Mouse (Mus musculus): ENCODE data around the gene Alg13. TPM values are rescaled to one million over a fixed set of nuclear protein-coding genes. Genes with fewer than 3 reads are reported as not detected.

Gene Alg13
- 8.0 and 8.5 TPM in 2 replicates for polyA plus RNA-seq (2015; fragmentation: Nextera tagmentation; extraction: Ambion mirVana)

- no peaks in the 10 kb centered on the region for H3K36me3 ChIP-seq (ENCODE audit: control insufficient read depth, insufficient read depth)
- peak; percentile 94 for ATAC-seq
- H3K9ac ChIP-seq (ENCODE audit: low read depth, low read length): peak within 1 kb of the TSS; percentile 65
- no peaks in the 10 kb centered on the region for H3K4me1 ChIP-seq (replicated peaks; ENCODE audit: control insufficient read depth, insufficient read depth, low read length)
- no peaks in the 10 kb centered on the region for H3K9me3 ChIP-seq (ENCODE audit: control insufficient read depth)
- peak within 1 kb of the TSS; percentile 35; the same call in 1 of the 2 replicates for H3K27ac ChIP-seq (ENCODE audit: low read depth, low read length)
- peak within 1 kb of the TSS; percentile 61 for H3K4me3 ChIP-seq (ENCODE audit: low read depth, low read length)
- WGBS: 19% methylated on average over 47 of the region's 47 CpGs
- TF ChIP-seq CTCF (IDR thresholded peaks at IDR 0.05; ENCODE audit: low read depth): no peak
- peak within 1 kb of the TSS; percentile 82 for H3K4me2 ChIP-seq (replicated peaks; ENCODE audit: low read depth)
- H3K27me3 ChIP-seq (replicated peaks; ENCODE audit: control insufficient read depth, insufficient read depth, low read length): no peaks in the 10 kb centered on the region
Observed at GRCm38 (mm10) chrX:144317548-144318163, at the start of gene Alg13. Alg13 (plus strand) TSS chrX:144317804.

DNA sequence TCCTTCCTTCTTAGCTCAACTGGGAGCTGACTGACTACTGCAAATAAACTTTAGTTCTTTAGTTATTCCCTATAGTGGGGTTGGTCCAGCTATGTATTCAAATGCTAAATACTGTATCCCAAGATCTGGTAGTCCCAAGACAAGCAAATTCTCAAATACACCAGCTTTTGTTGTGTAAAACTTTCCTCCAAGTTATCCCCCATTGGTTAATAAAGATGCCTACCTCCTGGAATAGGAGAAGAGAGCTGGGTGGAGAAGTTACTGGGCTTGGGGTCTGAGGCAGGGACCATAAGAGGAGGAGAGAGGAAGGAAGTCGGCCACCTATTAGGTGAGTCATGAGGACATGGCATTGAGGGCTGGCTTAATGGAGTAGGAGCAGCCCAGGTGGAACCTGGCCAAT, 49.0 kb upstream of the Alg13 start:
- no peaks in the 10 kb centered on the region for H3K9me3 ChIP-seq (ENCODE audit: control insufficient read depth)
- H3K4me3 ChIP-seq (ENCODE audit: low read depth, low read length): no peak overlapping the region
- no peak overlapping the region for H3K4me2 ChIP-seq (replicated peaks; ENCODE audit: low read depth)
- WGBS: 68% methylated on average over 1 of the region's 1 CpGs
- ATAC-seq: no peak
- TF ChIP-seq CTCF (IDR thresholded peaks at IDR 0.05; ENCODE audit: low read depth): no peak
- no peak overlapping the region for H3K27ac ChIP-seq (ENCODE audit: low read depth, low read length)
- no peaks in the 10 kb centered on the region for H3K4me1 ChIP-seq (replicated peaks; ENCODE audit: control insufficient read depth, insufficient read depth, low read length)
- no peaks in the 10 kb centered on the region for H3K27me3 ChIP-seq (replicated peaks; ENCODE audit: control insufficient read depth, insufficient read depth, low read length)
- no peak overlapping the region for H3K9ac ChIP-seq (ENCODE audit: low read depth, low read length)
- H3K36me3 ChIP-seq (ENCODE audit: control insufficient read depth, insufficient read depth): no peaks in the 10 kb centered on the region

DNA sequence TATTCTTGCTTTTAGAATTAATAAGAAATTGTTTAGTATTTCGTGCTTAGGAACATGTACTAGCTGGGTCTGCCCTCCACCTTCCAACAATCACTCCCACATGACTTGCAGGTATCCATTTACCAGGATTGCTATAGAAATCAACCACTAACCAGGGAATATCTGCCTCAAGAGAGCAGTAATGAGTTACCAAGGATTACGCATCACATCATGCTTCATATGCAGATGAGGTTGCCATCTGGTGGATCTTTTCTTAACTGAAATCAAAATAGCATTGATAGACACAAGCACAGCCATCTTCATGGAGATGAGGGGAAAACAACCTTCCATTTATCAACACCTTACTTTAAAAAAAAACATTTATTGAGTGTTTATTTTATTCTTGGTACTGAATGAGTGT, 16.1 kb upstream of the Alg13 start:
- Histone ChIP-seq H3K4me3 (ENCODE audit: low read depth, low read length) (no peak overlapping the region), H3K4me2 (replicated peaks; ENCODE audit: low read depth) (no peak overlapping the region), H3K9ac (ENCODE audit: low read depth, low read length) (no peak overlapping the region), H3K27me3 (replicated peaks; ENCODE audit: control insufficient read depth, insufficient read depth, low read length) (no peaks in the 10 kb centered on the region), H3K27ac (ENCODE audit: low read depth, low read length) (no peak overlapping the region), H3K9me3 (ENCODE audit: control insufficient read depth) (no peaks in the 10 kb centered on the region), H3K4me1 (replicated peaks; ENCODE audit: control insufficient read depth, insufficient read depth, low read length) (no peaks in the 10 kb centered on the region), H3K36me3 (ENCODE audit: control insufficient read depth, insufficient read depth) (no peaks in the 10 kb centered on the region)
- no peak for ATAC-seq
- peak; percentile 77 for TF ChIP-seq CTCF (IDR thresholded peaks at IDR 0.05; ENCODE audit: low read depth)
- WGBS: 78% methylated on average over 2 of the region's 2 CpGs

GRCm38 (mm10) chrX:144305659-144306058, 11.9 kb upstream of the Alg13 start:
- H3K9me3 ChIP-seq (ENCODE audit: control insufficient read depth): no peaks in the 10 kb centered on the region
- no peaks in the 10 kb centered on the region for H3K27me3 ChIP-seq (replicated peaks; ENCODE audit: control insufficient read depth, insufficient read depth, low read length)
- ATAC-seq: no peak
- H3K4me2 ChIP-seq (replicated peaks; ENCODE audit: low read depth): no peak overlapping the region
- H3K9ac ChIP-seq (ENCODE audit: low read depth, low read length): no peak overlapping the region
- no peak overlapping the region for H3K4me3 ChIP-seq (ENCODE audit: low read depth, low read length)
- 92% methylated on average over 2 of the region's 2 CpGs for WGBS
- H3K27ac ChIP-seq (ENCODE audit: low read depth, low read length): no peak overlapping the region
- no peak for TF ChIP-seq CTCF (IDR thresholded peaks at IDR 0.05; ENCODE audit: low read depth)
- no peaks in the 10 kb centered on the region for H3K4me1 ChIP-seq (replicated peaks; ENCODE audit: control insufficient read depth, insufficient read depth, low read length)
- H3K36me3 ChIP-seq (ENCODE audit: control insufficient read depth, insufficient read depth): no peaks in the 10 kb centered on the region

DNA sequence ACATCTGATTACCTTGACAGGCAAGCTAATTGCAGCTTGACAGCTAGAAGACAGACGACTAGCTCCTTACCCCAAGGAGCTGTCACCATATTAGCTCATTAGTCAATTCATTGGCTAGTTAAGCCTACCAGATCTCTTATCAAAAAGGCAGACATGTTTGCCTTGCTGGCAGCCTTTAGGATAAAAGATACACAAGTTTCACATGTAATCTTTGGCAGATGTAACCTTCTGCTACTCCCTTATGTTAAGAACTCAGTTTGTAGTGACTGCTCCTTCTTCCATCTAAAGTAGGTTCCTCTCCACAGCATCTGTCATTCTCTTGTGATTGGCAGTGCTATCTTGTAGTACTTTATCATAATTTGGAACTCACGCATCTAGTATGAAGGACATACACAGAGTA, 3.6 kb upstream of the Alg13 start:
- no peak overlapping the region for H3K4me2 ChIP-seq (replicated peaks; ENCODE audit: low read depth)
- H3K36me3 ChIP-seq (ENCODE audit: control insufficient read depth, insufficient read depth): no peaks in the 10 kb centered on the region
- H3K4me1 ChIP-seq (replicated peaks; ENCODE audit: control insufficient read depth, insufficient read depth, low read length): no peaks in the 10 kb centered on the region
- H3K27ac ChIP-seq (ENCODE audit: low read depth, low read length): no peak overlapping the region
- no peak for ATAC-seq
- H3K9me3 ChIP-seq (ENCODE audit: control insufficient read depth): no peaks in the 10 kb centered on the region
- no peak for TF ChIP-seq CTCF (IDR thresholded peaks at IDR 0.05; ENCODE audit: low read depth)
- no peak overlapping the region for H3K9ac ChIP-seq (ENCODE audit: low read depth, low read length)
- H3K27me3 ChIP-seq (replicated peaks; ENCODE audit: control insufficient read depth, insufficient read depth, low read length): no peaks in the 10 kb centered on the region
- no peak overlapping the region for H3K4me3 ChIP-seq (ENCODE audit: low read depth, low read length)
- WGBS: 55% methylated on average over 2 of the region's 2 CpGs

- no peak overlapping the region for H3K27ac ChIP-seq (ENCODE audit: low read depth, low read length)
- no peak overlapping the region for H3K4me3 ChIP-seq (ENCODE audit: low read depth, low read length)
- no peaks in the 10 kb centered on the region for H3K27me3 ChIP-seq (replicated peaks; ENCODE audit: control insufficient read depth, insufficient read depth, low read length)
- TF ChIP-seq CTCF (IDR thresholded peaks at IDR 0.05; ENCODE audit: low read depth): no peak
- H3K9me3 ChIP-seq (ENCODE audit: control insufficient read depth): no peaks in the 10 kb centered on the region
- no peak overlapping the region for H3K9ac ChIP-seq (ENCODE audit: low read depth, low read length)
- H3K36me3 ChIP-seq (ENCODE audit: control insufficient read depth, insufficient read depth): no peaks in the 10 kb centered on the region
- H3K4me2 ChIP-seq (replicated peaks; ENCODE audit: low read depth): no peak overlapping the region
- WGBS: 22% methylated on average over 5 of the region's 5 CpGs
- no peaks in the 10 kb centered on the region for H3K4me1 ChIP-seq (replicated peaks; ENCODE audit: control insufficient read depth, insufficient read depth, low read length)
- ATAC-seq: no peak
Observed at GRCm38 (mm10) chrX:144315028-144315427, 2.6 kb upstream of the Alg13 start.
